Mouse (Mus musculus) heart, embryonic 12.5 days (tissue): ENCODE measurements around the gene Pabpc4. TPM values are rescaled to one million over a fixed set of nuclear protein-coding genes. Genes with fewer than 3 reads are reported as not detected.

Source experiments
- ATAC-seq: fragments of 200-750 bp; cut with Nextera tagmentation; 2 replicates; pipeline ENCODE4 v1.8.0; 2017; ENCODE audit warnings: moderate TSS enrichment, moderate library complexity; ENCODE audit not compliant: insufficient number of reproducible peaks, low FRiP score
- H3K27ac ChIP-seq: fragments of 300-500 bp; sonication (generic); 2 replicates; pipeline ENCODE4 v1.5.1; 2016; ENCODE audit warnings: mild to moderate bottlenecking, moderate library complexity; ENCODE audit not compliant: poor library complexity, severe bottlenecking
- H3K27me3 ChIP-seq: fragments of 300-500 bp; sonication (generic); replicated peaks from 2 replicates; pipeline ENCODE4 v1.6.1; 2016; ENCODE audit warnings: mild to moderate bottlenecking, moderate library complexity
- H3K36me3 ChIP-seq: fragments of 300-500 bp; sonication (generic); 2 replicates; pipeline ENCODE4 v1.6.1; 2016; ENCODE audit warnings: mild to moderate bottlenecking, moderate library complexity
- H3K4me1 ChIP-seq: fragments of 300-500 bp; sonication (generic); replicated peaks from 2 replicates; pipeline ENCODE4 v1.6.1; 2016; ENCODE audit warnings: mild to moderate bottlenecking
- H3K4me2 ChIP-seq: fragments of 300-500 bp; sonication (generic); 2 replicates; pipeline ENCODE4 v1.6.1; 2016; ENCODE audit warnings: mild to moderate bottlenecking, moderate library complexity
- H3K4me3 ChIP-seq: fragments of 300-500 bp; sonication (generic); 2 replicates; pipeline ENCODE4 v1.5.1; 2016; ENCODE audit warnings: mild to moderate bottlenecking
- H3K9ac ChIP-seq: fragments of 300-500 bp; sonication (generic); 2 replicates; pipeline ENCODE4 v1.6.1; 2016; ENCODE audit warnings: mild to moderate bottlenecking, moderate library complexity
- H3K9me3 ChIP-seq: fragments of 300-500 bp; sonication (generic); replicated peaks from 2 replicates; pipeline ENCODE4 v1.6.1; 2016; ENCODE audit warnings: mild to moderate bottlenecking, moderate library complexity
- WGBS: fragments of 180-500 bp; shearing (Covaris S2); methylation state at CpG from one replicate; pipeline ENCODE4 v1.1.7; 2016; 5-methylcytosine and 5-hydroxymethylcytosine counted together
- polyA plus RNA-seq: library from polyadenylated mRNA; unstranded; fragments of >200 nt; fragmentation: Nextera tagmentation; extraction: Ambion mirVana; gene quantifications from 2 replicates; pipeline ENCODE4 v1.2.1, GENCODE M21; 2016

The Pabpc4 gene
- polyA plus RNA-seq: 62.7 and 63.0 TPM in 2 replicates

- Histone ChIP-seq H3K4me3 (no peak within 1 kb of the TSS), H3K9me3 (no peaks in the 10 kb centered on the region), H3K36me3 (no peaks in the 10 kb centered on the region), H3K4me1 (peaks cover 16% of the 10 kb centered on the region), H3K4me2 (no peak within 1 kb of the TSS), H3K27ac (no peak within 1 kb of the TSS), H3K27me3 (no peaks in the 10 kb centered on the region), H3K9ac (no peak within 1 kb of the TSS)
- 54% methylated on average over 5 of the region's 5 CpGs for WGBS
- no peak for ATAC-seq
Measured at GRCm38 (mm10) chr4:123261721-123262401, at the start of gene Pabpc4. TSS of gene Pabpc4 (plus strand) at chr4:123262351.

- Histone ChIP-seq H3K27me3 (peaks cover 72% of the 10 kb centered on the region), H3K4me3 (no peak overlapping the region), H3K27ac (no peak overlapping the region), H3K4me2 (no peak overlapping the region), H3K4me1 (no peaks in the 10 kb centered on the region), H3K9ac (no peak overlapping the region), H3K9me3 (no peaks in the 10 kb centered on the region), H3K36me3 (no peaks in the 10 kb centered on the region)
- ATAC-seq: no peak
- WGBS: 86% methylated on average over 9 of the region's 9 CpGs
Measured at GRCm38 (mm10) chr4:123213975-123214374, 48.2 kb upstream of the Pabpc4 start.

GRCm38 (mm10) chr4:123215367-123215766, 46.8 kb upstream of the Pabpc4 start:
- Histone ChIP-seq H3K9ac (no peak overlapping the region), H3K27ac (no peak overlapping the region), H3K27me3 (peaks cover 67% of the 10 kb centered on the region), H3K9me3 (no peaks in the 10 kb centered on the region), H3K4me3 (no peak overlapping the region), H3K4me2 (no peak overlapping the region), H3K4me1 (peaks cover 5% of the 10 kb centered on the region; the same call in 1 of the 2 replicates), H3K36me3 (no peaks in the 10 kb centered on the region)
- WGBS: 69% methylated on average over 1 of the region's 1 CpGs
- ATAC-seq: no peak

- no peak overlapping the region for H3K9ac ChIP-seq
- no peak overlapping the region for H3K27ac ChIP-seq
- no peak for ATAC-seq
- H3K27me3 ChIP-seq: peaks cover 62% of the 10 kb centered on the region
- H3K4me1 ChIP-seq: peaks cover 9% of the 10 kb centered on the region
- WGBS: 29% methylated on average over 1 of the region's 1 CpGs
- no peaks in the 10 kb centered on the region for H3K36me3 ChIP-seq
- H3K4me3 ChIP-seq: no peak overlapping the region
- no peaks in the 10 kb centered on the region for H3K9me3 ChIP-seq
- H3K4me2 ChIP-seq: no peak overlapping the region
Measured at GRCm38 (mm10) chr4:123216782-123217181, 45.4 kb upstream of the Pabpc4 start.

- Histone ChIP-seq H3K27me3 (peaks cover 31% of the 10 kb centered on the region), H3K4me1 (peaks cover 13% of the 10 kb centered on the region), H3K36me3 (no peaks in the 10 kb centered on the region), H3K9me3 (0 out of 2 replicates have a peak, but pooled peaks cover 3% of the 10 kb centered on the region), H3K4me3 (no peak overlapping the region), H3K9ac (no peak overlapping the region), H3K27ac (no peak overlapping the region), H3K4me2 (no peak overlapping the region)
- peak; percentile 74 for ATAC-seq
- WGBS: 67% methylated on average over 15 of the region's 15 CpGs
Measured at GRCm38 (mm10) chr4:123219720-123220357, 42.3 kb upstream of the Pabpc4 start.

- 0 out of 2 replicates have a peak, but pooled peaks cover 3% of the 10 kb centered on the region for H3K9me3 ChIP-seq
- ATAC-seq: no peak
- H3K27me3 ChIP-seq: peaks cover 24% of the 10 kb centered on the region
- no peak overlapping the region for H3K4me3 ChIP-seq
- H3K36me3 ChIP-seq: no peaks in the 10 kb centered on the region
- no peak overlapping the region for H3K9ac ChIP-seq
- peaks cover 18% of the 10 kb centered on the region for H3K4me1 ChIP-seq
- no peak overlapping the region for H3K27ac ChIP-seq
- WGBS: 63% methylated on average over 4 of the region's 4 CpGs
- no peak overlapping the region for H3K4me2 ChIP-seq
Measured at GRCm38 (mm10) chr4:123220637-123221036, 41.5 kb upstream of the Pabpc4 start.

- no peak overlapping the region for H3K4me3 ChIP-seq
- no peak overlapping the region for H3K4me2 ChIP-seq
- WGBS: 50% methylated on average over 3 of the region's 3 CpGs
- no peaks in the 10 kb centered on the region for H3K36me3 ChIP-seq
- no peak overlapping the region for H3K27ac ChIP-seq
- no peak for ATAC-seq
- H3K27me3 ChIP-seq: 0 out of 2 replicates have a peak, but pooled peaks cover 4% of the 10 kb centered on the region
- H3K9me3 ChIP-seq: 0 out of 2 replicates have a peak, but pooled peaks cover 3% of the 10 kb centered on the region
- no peak overlapping the region for H3K9ac ChIP-seq
- H3K4me1 ChIP-seq: peaks cover 44% of the 10 kb centered on the region
Measured at GRCm38 (mm10) chr4:123223309-123223708, 38.8 kb upstream of the Pabpc4 start.

GRCm38 (mm10) chr4:123225718-123226403, 36.3 kb upstream of the Pabpc4 start:
- H3K27ac ChIP-seq: peak overlapping the region; percentile 29; the same call in 1 of the 2 replicates
- H3K4me3 ChIP-seq: no peak overlapping the region
- no peaks in the 10 kb centered on the region for H3K36me3 ChIP-seq
- ATAC-seq: peak; percentile 7; the same call in 1 of the 2 replicates
- no peak overlapping the region for H3K9ac ChIP-seq
- WGBS: 37% methylated on average over 10 of the region's 10 CpGs
- H3K9me3 ChIP-seq: 0 out of 2 replicates have a peak, but pooled peaks cover 3% of the 10 kb centered on the region
- H3K27me3 ChIP-seq: no peaks in the 10 kb centered on the region; the same call in 1 of the 2 replicates
- H3K4me1 ChIP-seq: peaks cover 40% of the 10 kb centered on the region
- no peak overlapping the region for H3K4me2 ChIP-seq

- no peaks in the 10 kb centered on the region for H3K36me3 ChIP-seq
- ATAC-seq: 0 out of 2 replicates have a peak, but pooled peaks have one; percentile 40
- H3K9me3 ChIP-seq: 0 out of 2 replicates have a peak, but pooled peaks cover 3% of the 10 kb centered on the region
- no peak overlapping the region for H3K4me2 ChIP-seq
- no peak overlapping the region for H3K4me3 ChIP-seq
- peaks cover 42% of the 10 kb centered on the region for H3K4me1 ChIP-seq
- H3K27me3 ChIP-seq: peaks cover 6% of the 10 kb centered on the region; the same call in 1 of the 2 replicates
- no peak overlapping the region for H3K27ac ChIP-seq
- no peak overlapping the region for H3K9ac ChIP-seq
- 21% methylated on average over 4 of the region's 4 CpGs for WGBS
Measured at GRCm38 (mm10) chr4:123227707-123228106, 34.4 kb upstream of the Pabpc4 start.

GRCm38 (mm10) chr4:123228270-123228669, 33.9 kb upstream of the Pabpc4 start:
- Histone ChIP-seq H3K27me3 (peaks cover 11% of the 10 kb centered on the region; the same call in 1 of the 2 replicates), H3K27ac (no peak overlapping the region), H3K4me3 (no peak overlapping the region), H3K4me1 (peaks cover 48% of the 10 kb centered on the region), H3K36me3 (no peaks in the 10 kb centered on the region), H3K9ac (no peak overlapping the region), H3K4me2 (no peak overlapping the region), H3K9me3 (0 out of 2 replicates have a peak, but pooled peaks cover 2% of the 10 kb centered on the region)
- no peak for ATAC-seq
- 37% methylated on average over 2 of the region's 2 CpGs for WGBS

- no peak overlapping the region for H3K9ac ChIP-seq
- WGBS: 65% methylated on average over 11 of the region's 11 CpGs
- peaks cover 11% of the 10 kb centered on the region; the same call in 1 of the 2 replicates for H3K27me3 ChIP-seq
- H3K4me1 ChIP-seq: peaks cover 57% of the 10 kb centered on the region
- no peak overlapping the region for H3K4me2 ChIP-seq
- no peaks in the 10 kb centered on the region for H3K9me3 ChIP-seq
- no peaks in the 10 kb centered on the region for H3K36me3 ChIP-seq
- H3K27ac ChIP-seq: no peak overlapping the region
- H3K4me3 ChIP-seq: no peak overlapping the region
- no peak for ATAC-seq
Measured at GRCm38 (mm10) chr4:123229166-123229565, 33.0 kb upstream of the Pabpc4 start.
